Mouse (Mus musculus) liver, adult 2 months (tissue): ENCODE data around the gene P2rx6.

Experiments
- CTCF ChIP-seq: fragments of 200-500 bp; IDR thresholded peaks from 2 replicates; pipeline ENCODE4 v1.5.1; 2011; ENCODE audit warnings: low read depth, low read length, control low read depth
- POLR2A ChIP-seq: fragments of 200-500 bp; IDR thresholded peaks from 2 replicates; pipeline ENCODE4 v1.6.1; 2011; ENCODE audit warnings: low read length, control low read depth; ENCODE audit not compliant: insufficient read depth; ENCODE audit errors: extremely low read depth

- TF ChIP-seq POLR2A (no peak), CTCF (no peak)
Measured at GRCm38 (mm10) chr16:17527606-17528005, 34.1 kb upstream of the P2rx6 start.
